Mouse (Mus musculus) forebrain, embryonic 12.5 days (tissue): Measurements from ENCODE around the gene R3hdm4. TPM values are rescaled to one million over a fixed set of nuclear protein-coding genes. Genes with fewer than 3 reads are reported as not detected.

Source experiments
- ATAC-seq: fragments of 200-750 bp; cut with Nextera tagmentation; 2 replicates; pipeline ENCODE4 v1.8.0; 2017; ENCODE audit warnings: moderate TSS enrichment; ENCODE audit not compliant: low FRiP score
- H3K27ac ChIP-seq: fragments of 300-500 bp; sonication (generic); 2 replicates; pipeline ENCODE4 v1.5.1; 2016; ENCODE audit warnings: mild to moderate bottlenecking
- H3K27me3 ChIP-seq: fragments of 300-500 bp; sonication (generic); 2 replicates; pipeline ENCODE4 v1.6.1; 2016; ENCODE audit warnings: mild to moderate bottlenecking
- H3K36me3 ChIP-seq: fragments of 300-500 bp; sonication (generic); replicated peaks from 2 replicates; pipeline ENCODE4 v1.6.1; 2016; ENCODE audit warnings: mild to moderate bottlenecking
- H3K4me1 ChIP-seq: fragments of 300-500 bp; sonication (generic); 2 replicates; pipeline ENCODE4 v1.6.1; 2016
- H3K4me2 ChIP-seq: fragments of 300-500 bp; sonication (generic); 2 replicates; pipeline ENCODE4 v1.6.1; 2016; ENCODE audit warnings: mild to moderate bottlenecking, moderate library complexity
- H3K4me3 ChIP-seq: fragments of 300-500 bp; sonication (generic); replicated peaks from 2 replicates; pipeline ENCODE4 v1.5.1; 2016; ENCODE audit warnings: mild to moderate bottlenecking
- H3K9ac ChIP-seq: fragments of 300-500 bp; sonication (generic); 2 replicates; pipeline ENCODE4 v1.6.1; 2016; ENCODE audit warnings: mild to moderate bottlenecking
- H3K9me3 ChIP-seq: fragments of 300-500 bp; sonication (generic); 2 replicates; pipeline ENCODE4 v1.6.1; 2016
- WGBS: fragments of 180-500 bp; shearing (Covaris S2); methylation state at CpG from one replicate; pipeline ENCODE4 v1.1.7; 2016; 5-methylcytosine and 5-hydroxymethylcytosine counted together
- polyA plus RNA-seq: library from polyadenylated mRNA; unstranded; fragments of >200 nt; fragmentation: Nextera tagmentation; extraction: Ambion mirVana; gene quantifications from 2 replicates; pipeline ENCODE4 v1.2.1, GENCODE M21; 2016

R3hdm4 gene
- polyA plus RNA-seq, 1 experiment from 2014 or later = 162 TPM

DNA sequence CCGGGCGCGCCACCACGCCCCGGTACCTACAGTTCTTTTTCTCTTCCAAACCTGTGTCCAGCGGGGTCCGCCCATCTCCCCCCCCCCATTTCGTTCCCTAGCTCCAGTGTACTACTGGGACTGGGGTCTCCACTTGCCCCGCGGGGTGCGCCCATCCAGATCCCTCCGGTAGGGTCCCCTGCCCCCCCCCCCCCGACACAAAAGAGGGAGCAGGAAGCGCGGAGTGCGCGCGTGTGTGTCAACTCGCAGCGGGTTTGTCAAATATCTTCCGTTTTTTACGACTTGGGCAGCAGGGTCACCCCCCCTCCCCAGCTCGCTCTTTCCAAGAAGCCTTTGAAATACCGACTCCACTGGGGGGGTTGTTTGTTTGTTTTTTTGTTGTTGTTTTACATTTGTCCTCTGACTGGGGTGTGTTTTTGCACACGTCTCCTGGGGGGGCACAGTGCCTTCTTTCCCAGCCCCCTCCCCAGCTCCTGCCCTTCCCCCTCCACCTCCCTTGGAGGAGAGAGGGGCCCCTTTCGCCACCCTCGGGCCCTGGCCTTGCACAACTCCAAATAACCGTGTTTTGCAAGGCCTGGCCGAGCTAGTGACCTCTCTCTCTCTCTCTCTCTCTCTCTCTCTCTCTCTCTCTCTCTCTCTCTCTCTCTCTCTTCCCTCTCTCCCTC, 7.2 kb upstream of the R3hdm4 start:
- Histone ChIP-seq H3K27ac (peak overlapping the region; percentile 92), H3K27me3 (peaks cover 12% of the 10 kb centered on the region), H3K36me3 (peaks cover 26% of the 10 kb centered on the region), H3K4me3 (peak overlapping the region; percentile 90), H3K9ac (peak overlapping the region; percentile 87), H3K4me1 (peaks cover 50% of the 10 kb centered on the region), H3K4me2 (peak overlapping the region; percentile 89), H3K9me3 (no peaks in the 10 kb centered on the region)
- under 1% methylated on average over 28 of the region's 29 CpGs for WGBS
- ATAC-seq = no peak

GRCm38 (mm10) chr10:79927324-79928029, 6.5 kb upstream of the R3hdm4 start:
- H3K27me3 ChIP-seq = peaks cover 19% of the 10 kb centered on the region
- H3K9me3 ChIP-seq = no peaks in the 10 kb centered on the region
- ATAC-seq = peak; percentile 44
- under 1% methylated on average over 54 of the region's 54 CpGs for WGBS
- peak overlapping the region; percentile 89 for H3K4me2 ChIP-seq
- H3K36me3 ChIP-seq = peaks cover 19% of the 10 kb centered on the region
- H3K9ac ChIP-seq = peak overlapping the region; percentile 87
- peaks cover 43% of the 10 kb centered on the region for H3K4me1 ChIP-seq
- peak overlapping the region; percentile 90 for H3K4me3 ChIP-seq
- H3K27ac ChIP-seq = peak overlapping the region; percentile 92

DNA sequence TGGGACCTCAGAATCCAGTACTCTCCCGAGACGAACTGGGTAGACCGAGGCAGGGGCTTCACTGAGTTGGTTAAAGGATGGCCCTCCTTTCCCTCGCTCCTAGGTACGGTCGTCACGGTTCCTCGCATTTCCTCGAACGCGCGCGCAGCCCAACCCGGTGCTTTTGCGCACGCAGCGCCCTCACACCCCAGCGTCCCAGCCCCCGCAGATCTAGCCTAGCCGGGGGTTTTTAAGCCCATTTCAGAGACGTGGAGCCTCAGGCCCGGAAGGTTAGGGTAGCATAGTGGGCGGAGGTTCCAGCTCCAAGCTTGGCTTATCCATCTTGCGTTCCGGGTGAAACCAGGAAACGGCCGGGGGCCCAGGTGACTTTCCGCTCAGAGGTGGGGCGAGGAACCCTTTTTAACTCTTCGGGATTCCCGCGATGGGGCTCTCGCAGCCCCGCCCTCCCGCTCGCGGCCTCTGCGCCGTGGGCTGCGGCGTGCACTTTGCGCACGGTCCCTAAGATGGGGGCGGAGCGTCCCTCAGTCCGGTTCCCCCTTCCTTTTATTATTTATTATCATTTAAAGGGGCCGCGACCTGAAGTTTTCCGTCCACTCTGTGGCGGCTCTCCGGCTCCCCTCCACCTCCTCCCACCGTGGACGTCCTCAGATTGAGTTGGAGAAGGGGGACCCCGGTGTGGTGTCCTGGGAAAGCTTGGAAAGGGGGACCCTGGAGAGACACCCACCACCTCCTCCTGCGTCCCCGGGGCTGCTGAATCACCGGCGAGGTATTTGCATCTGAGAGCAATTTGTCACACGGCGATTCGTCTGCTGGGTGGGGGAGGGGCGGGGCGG, 5.7 kb upstream of the R3hdm4 start, which contains the start of gene Arid3a:
TSS of gene Arid3a (plus strand) at position 553 of the 833 bp plus-strand sequence.
- WGBS = under 1% methylated on average over 63 of the region's 63 CpGs
- Histone ChIP-seq H3K9ac (peak within 1 kb of the TSS; percentile 87), H3K4me1 (peaks cover 38% of the 10 kb centered on the region)

GRCm38 (mm10) chr10:79925785-79926490, 4.9 kb upstream of the R3hdm4 start:
- H3K4me3 ChIP-seq = peak overlapping the region; percentile 90
- H3K36me3 ChIP-seq = peaks cover 4% of the 10 kb centered on the region
- H3K27me3 ChIP-seq = peaks cover 34% of the 10 kb centered on the region
- peaks cover 45% of the 10 kb centered on the region for H3K4me1 ChIP-seq
- H3K9me3 ChIP-seq = no peaks in the 10 kb centered on the region
- peak overlapping the region; percentile 89 for H3K4me2 ChIP-seq
- peak overlapping the region; percentile 65 for H3K27ac ChIP-seq
- H3K9ac ChIP-seq = peak overlapping the region; percentile 87
- ATAC-seq = peak; percentile 10; the same call in 1 of the 2 replicates
- 13% methylated on average over 15 of the region's 15 CpGs for WGBS

More for the DNA sequence above, 5.7 kb upstream of the R3hdm4 start, which contains the start of gene Arid3a:
- Histone ChIP-seq H3K27me3 (peaks cover 27% of the 10 kb centered on the region), H3K4me2 (peak within 1 kb of the TSS; percentile 89), H3K4me3 (peak within 1 kb of the TSS; percentile 90), H3K27ac (peak within 1 kb of the TSS; percentile 92), H3K9me3 (no peaks in the 10 kb centered on the region), H3K36me3 (peaks cover 12% of the 10 kb centered on the region)
- ATAC-seq = peak; percentile 80

GRCm38 (mm10) chr10:79924998-79925784, 4.2 kb upstream of the R3hdm4 start:
- Histone ChIP-seq H3K4me3 (0 out of 2 replicates have a peak overlapping the region, but pooled peaks have one; percentile 90), H3K9me3 (no peaks in the 10 kb centered on the region), H3K4me2 (no peak overlapping the region), H3K4me1 (peaks cover 51% of the 10 kb centered on the region), H3K27me3 (peaks cover 42% of the 10 kb centered on the region), H3K9ac (no peak overlapping the region), H3K27ac (0 out of 2 replicates have a peak overlapping the region, but pooled peaks have one; percentile 8), H3K36me3 (no peaks in the 10 kb centered on the region)
- 12% methylated on average over 29 of the region's 29 CpGs for WGBS
- ATAC-seq = peak; percentile 2; the same call in 1 of the 2 replicates

DNA sequence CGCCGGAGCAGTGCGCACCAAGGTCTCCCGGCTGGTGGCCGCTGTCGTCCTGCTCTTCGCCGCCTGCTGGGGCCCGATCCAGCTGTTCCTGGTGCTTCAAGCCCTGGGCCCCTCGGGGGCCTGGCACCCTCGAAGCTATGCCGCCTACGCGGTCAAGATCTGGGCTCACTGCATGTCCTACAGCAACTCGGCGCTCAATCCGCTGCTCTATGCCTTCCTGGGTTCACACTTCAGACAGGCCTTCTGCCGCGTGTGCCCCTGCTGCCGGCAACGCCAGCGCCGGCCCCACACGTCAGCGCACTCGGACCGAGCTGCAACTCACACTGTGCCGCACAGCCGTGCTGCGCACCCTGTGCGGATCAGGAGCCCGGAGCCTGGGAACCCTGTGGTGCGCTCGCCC, 564 bp upstream of the R3hdm4 start:
- Histone ChIP-seq H3K4me2 (peak overlapping the region; percentile 38), H3K27ac (no peak overlapping the region), H3K27me3 (peaks cover 71% of the 10 kb centered on the region), H3K4me1 (peaks cover 48% of the 10 kb centered on the region), H3K9me3 (no peaks in the 10 kb centered on the region), H3K9ac (no peak overlapping the region; the same call in 1 of the 2 replicates), H3K4me3 (peak overlapping the region; percentile 24), H3K36me3 (no peaks in the 10 kb centered on the region)
- no peak for ATAC-seq
- under 1% methylated on average over 34 of the region's 34 CpGs for WGBS

- H3K27me3 ChIP-seq = peaks cover 71% of the 10 kb centered on the region
- H3K36me3 ChIP-seq = no peaks in the 10 kb centered on the region
- H3K27ac ChIP-seq = no peak overlapping the region
- H3K9me3 ChIP-seq = no peaks in the 10 kb centered on the region
- 18% methylated on average over 26 of the region's 26 CpGs for WGBS
- 0 out of 2 replicates have a peak overlapping the region, but pooled peaks have one; percentile 12 for H3K9ac ChIP-seq
- peak overlapping the region; percentile 38; the same call in 1 of the 2 replicates for H3K4me2 ChIP-seq
- H3K4me1 ChIP-seq = peaks cover 47% of the 10 kb centered on the region
- 0 out of 2 replicates have a peak overlapping the region, but pooled peaks have one; percentile 24 for H3K4me3 ChIP-seq
- ATAC-seq = no peak
Measured at GRCm38 (mm10) chr10:79920056-79920890, 735 bp downstream of the R3hdm4 start.

DNA sequence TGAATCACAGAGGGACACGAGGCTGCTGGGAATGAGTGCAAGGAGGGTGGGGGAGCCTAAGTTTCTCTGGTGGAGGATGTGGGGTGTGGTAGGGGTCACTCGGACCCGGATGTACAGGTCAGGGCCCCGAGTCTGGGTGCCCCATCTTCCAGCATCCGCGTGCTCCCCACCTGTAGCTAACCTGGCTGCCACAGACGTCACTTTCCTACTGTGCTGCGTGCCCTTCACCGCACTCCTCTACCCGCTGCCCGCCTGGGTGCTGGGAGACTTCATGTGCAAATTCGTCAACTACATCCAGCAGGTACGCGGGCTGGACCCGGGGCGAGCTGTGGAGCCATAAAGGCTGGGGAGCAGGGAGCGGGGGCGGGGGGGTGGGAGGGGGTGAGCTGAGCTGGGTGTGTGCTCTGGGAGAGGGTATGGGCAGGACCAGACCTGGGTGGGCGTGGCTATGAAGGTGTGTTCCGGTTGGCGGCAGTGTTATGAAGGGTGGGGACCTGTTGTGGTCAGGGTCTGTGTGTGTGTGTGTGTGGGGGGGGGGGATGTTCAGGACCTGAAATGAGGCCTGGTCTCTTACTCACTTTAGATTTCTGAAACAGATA, 1.7 kb downstream of the R3hdm4 start:
- no peak overlapping the region for H3K27ac ChIP-seq
- ATAC-seq = no peak
- no peaks in the 10 kb centered on the region for H3K36me3 ChIP-seq
- 1% methylated on average over 21 of the region's 21 CpGs for WGBS
- H3K9ac ChIP-seq = 0 out of 2 replicates have a peak overlapping the region, but pooled peaks have one; percentile 29
- peak overlapping the region; percentile 7; the same call in 1 of the 2 replicates for H3K4me3 ChIP-seq
- H3K9me3 ChIP-seq = no peaks in the 10 kb centered on the region
- H3K4me2 ChIP-seq = no peak overlapping the region; the same call in 1 of the 2 replicates
- peaks cover 56% of the 10 kb centered on the region for H3K4me1 ChIP-seq
- H3K27me3 ChIP-seq = peaks cover 71% of the 10 kb centered on the region

DNA sequence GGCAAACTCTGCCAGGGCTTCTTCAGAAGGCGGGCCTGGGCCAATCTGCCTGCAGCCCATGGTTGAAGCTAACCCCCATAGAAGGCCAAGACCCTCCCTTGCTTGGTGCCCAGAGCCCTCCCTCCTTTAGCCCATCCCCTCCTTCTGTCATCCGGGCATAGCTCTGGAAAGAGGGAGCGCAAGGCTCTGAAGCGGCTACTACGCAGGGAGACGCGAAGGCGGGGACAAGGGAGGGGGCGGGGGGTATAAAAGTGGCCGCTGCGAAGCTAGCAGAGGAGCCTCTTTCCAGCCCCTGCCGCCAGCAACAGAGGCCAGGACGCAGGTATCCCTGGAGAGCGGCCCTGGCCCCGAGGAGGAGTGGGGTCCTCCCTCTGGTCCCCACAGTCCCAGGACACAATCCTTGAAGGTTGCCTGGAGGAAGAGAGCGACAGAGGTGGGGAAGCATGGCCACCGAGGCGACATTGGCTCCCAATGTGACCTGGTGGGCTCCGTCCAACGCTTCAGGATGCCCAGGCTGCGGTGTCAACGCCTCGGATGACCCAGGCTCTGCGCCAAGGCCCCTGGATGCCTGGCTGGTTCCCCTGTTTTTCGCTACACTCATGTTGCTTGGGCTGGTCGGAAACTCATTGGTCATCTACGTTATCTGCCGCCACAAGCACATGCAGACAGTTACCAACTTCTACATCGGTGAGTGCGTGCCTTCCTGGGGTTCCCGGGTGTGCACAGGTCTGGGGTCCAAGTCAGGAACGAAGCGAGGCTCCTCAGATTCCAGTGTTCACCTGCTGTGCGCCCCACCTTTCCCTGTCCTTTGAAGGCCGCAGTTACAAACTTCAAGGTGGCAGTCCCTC, 2.6 kb downstream of the R3hdm4 start:
- peaks cover 63% of the 10 kb centered on the region for H3K4me1 ChIP-seq
- H3K4me2 ChIP-seq = 0 out of 2 replicates have a peak overlapping the region, but pooled peaks have one; percentile 4
- no peak for ATAC-seq
- peaks cover 62% of the 10 kb centered on the region for H3K27me3 ChIP-seq
- H3K36me3 ChIP-seq = no peaks in the 10 kb centered on the region
- 0 out of 2 replicates have a peak overlapping the region, but pooled peaks have one; percentile 1 for H3K9ac ChIP-seq
- H3K27ac ChIP-seq = no peak overlapping the region
- no peaks in the 10 kb centered on the region for H3K9me3 ChIP-seq
- peak overlapping the region; percentile 7 for H3K4me3 ChIP-seq
- 3% methylated on average over 34 of the region's 35 CpGs for WGBS
